Mouse (Mus musculus) thymus, adult 2 months (tissue): ENCODE data around the gene Tbx18. TPM values are rescaled to one million over a fixed set of nuclear protein-coding genes. Genes with fewer than 3 reads are reported as not detected.

Experiments
- DNase-seq: peaks from one replicate; pipeline ENCODE4 v3.0.0; 2021
- H3K27ac ChIP-seq: fragments of 200-500 bp; 2 replicates; pipeline ENCODE4 v1.5.1; 2012; ENCODE audit warnings: low read length, control low read depth; ENCODE audit not compliant: control insufficient read depth, insufficient read depth
- H3K27me3 ChIP-seq: fragments of 200-500 bp; 2 replicates; pipeline ENCODE4 v1.6.1; 2012; ENCODE audit warnings: mild to moderate bottlenecking, low read length, moderate library complexity, mixed read lengths; ENCODE audit not compliant: control insufficient read depth, insufficient read depth
- H3K36me3 ChIP-seq: fragments of 200-500 bp; 2 replicates; pipeline ENCODE4 v1.6.1; 2012; ENCODE audit warnings: mild to moderate bottlenecking, low read length, moderate library complexity; ENCODE audit not compliant: control insufficient read depth, insufficient read depth
- H3K4me1 ChIP-seq: fragments of 200-500 bp; replicated peaks from 2 replicates; pipeline ENCODE4 v1.6.1; 2012; ENCODE audit warnings: low read length; ENCODE audit not compliant: control insufficient read depth, insufficient read depth
- H3K4me3 ChIP-seq: fragments of 200-500 bp; 2 replicates; pipeline ENCODE4 v1.5.1; 2012; ENCODE audit warnings: mild to moderate bottlenecking, low read length, control low read depth, moderate library complexity; ENCODE audit not compliant: control insufficient read depth, insufficient read depth
- CTCF ChIP-seq: fragments of 200-500 bp; IDR thresholded peaks from 2 replicates; pipeline ENCODE4 v1.5.1; 2012; ENCODE audit warnings: mild to moderate bottlenecking, control low read depth, low read length, moderate library complexity, borderline replicate concordance; ENCODE audit not compliant: control insufficient read depth, poor library complexity, insufficient read depth; ENCODE audit errors: extremely low read depth
- POLR2A ChIP-seq: fragments of 200-500 bp; IDR thresholded peaks from 2 replicates; pipeline ENCODE4 v1.6.1; 2012; ENCODE audit warnings: mild to moderate bottlenecking, low read length, control low read depth, moderate library complexity; ENCODE audit not compliant: control insufficient read depth, poor library complexity, insufficient read depth; ENCODE audit errors: extremely low read depth
- WGBS: fragments of 180-500 bp; shearing (Covaris S2); methylation state at CpG from one replicate; pipeline ENCODE4 v1.1.7; 2018; 5-methylcytosine and 5-hydroxymethylcytosine counted together
- polyA plus RNA-seq: library from polyadenylated mRNA; depleted of rRNA; stranded (reverse); fragments of >200 nt; gene quantifications from 2 replicates; pipeline ENCODE4 v1.2.3, GENCODE M21; 2012

Gene Tbx18
- polyA plus RNA-seq, 1 experiment = 0.65 TPM

GRCm38 (mm10) chr9:87738766-87739542 lies 7.9 kb upstream of the Tbx18 start:
- no peak overlapping the region for H3K4me3 ChIP-seq
- 6% methylated on average over 39 of the region's 39 CpGs for WGBS
- H3K4me1 ChIP-seq = no peaks in the 10 kb centered on the region
- no peak for DNase-seq
- no peak for TF ChIP-seq CTCF
- no peak for TF ChIP-seq POLR2A
- H3K27ac ChIP-seq = no peak overlapping the region
- no peaks in the 10 kb centered on the region; the same call in 1 of the 2 replicates for H3K27me3 ChIP-seq
- H3K36me3 ChIP-seq = no peaks in the 10 kb centered on the region

- Histone ChIP-seq H3K4me1 (no peaks in the 10 kb centered on the region), H3K36me3 (no peaks in the 10 kb centered on the region), H3K4me3 (no peak overlapping the region), H3K27me3 (peaks cover 2% of the 10 kb centered on the region; the same call in 1 of the 2 replicates), H3K27ac (no peak overlapping the region)
- no peak for DNase-seq
- TF ChIP-seq CTCF = no peak
- WGBS = 8% methylated on average over 13 of the region's 13 CpGs
Observed at GRCm38 (mm10) chr9:87738123-87738522, 7.1 kb upstream of the Tbx18 start.

- H3K36me3 ChIP-seq = no peaks in the 10 kb centered on the region
- H3K4me3 ChIP-seq = no peak overlapping the region
- DNase-seq = no peak
- peaks cover 5% of the 10 kb centered on the region for H3K27me3 ChIP-seq
- H3K4me1 ChIP-seq = no peaks in the 10 kb centered on the region
- H3K27ac ChIP-seq = no peak overlapping the region
- TF ChIP-seq CTCF (no peak), POLR2A (no peak)
- WGBS = 7% methylated on average over 4 of the region's 4 CpGs
Observed at GRCm38 (mm10) chr9:87737271-87737670, 6.2 kb upstream of the Tbx18 start.

GRCm38 (mm10) chr9:87735046-87735445 lies 4.0 kb upstream of the Tbx18 start:
- WGBS = 13% methylated on average over 9 of the region's 9 CpGs
- no peak for DNase-seq
- no peak overlapping the region for H3K27ac ChIP-seq
- no peak for TF ChIP-seq POLR2A
- no peak for TF ChIP-seq CTCF
- no peak overlapping the region for H3K4me3 ChIP-seq
- no peaks in the 10 kb centered on the region for H3K4me1 ChIP-seq
- peaks cover 10% of the 10 kb centered on the region for H3K27me3 ChIP-seq
- no peaks in the 10 kb centered on the region for H3K36me3 ChIP-seq

GRCm38 (mm10) chr9:87734631-87735030 lies 3.6 kb upstream of the Tbx18 start:
- Histone ChIP-seq H3K4me3 (no peak overlapping the region), H3K27ac (no peak overlapping the region), H3K4me1 (no peaks in the 10 kb centered on the region), H3K27me3 (peaks cover 10% of the 10 kb centered on the region), H3K36me3 (no peaks in the 10 kb centered on the region)
- TF ChIP-seq POLR2A (no peak), CTCF (no peak)
- DNase-seq = no peak
- WGBS = 13% methylated on average over 9 of the region's 9 CpGs

- Histone ChIP-seq H3K36me3 (no peaks in the 10 kb centered on the region), H3K4me3 (no peak overlapping the region), H3K27me3 (peaks cover 15% of the 10 kb centered on the region), H3K4me1 (no peaks in the 10 kb centered on the region), H3K27ac (no peak overlapping the region)
- 9% methylated on average over 11 of the region's 11 CpGs for WGBS
- DNase-seq = no peak
- TF ChIP-seq CTCF (no peak), POLR2A (no peak)
Observed at GRCm38 (mm10) chr9:87733732-87734131, 2.7 kb upstream of the Tbx18 start.
